Mouse (Mus musculus) G1E (cell line): Measurements from ENCODE around the gene Exd1.

Experiments used
- CTCF ChIP-seq: IDR thresholded peaks from 2 replicates; pipeline ENCODE4 v1.5.1; 2012; ENCODE audit warnings: low read depth, low read length, inconsistent platforms, mixed read lengths
- GATA1 ChIP-seq: IDR thresholded peaks from 2 replicates; pipeline ENCODE4 v1.6.1; 2012; ENCODE audit warnings: borderline replicate concordance, low read length, inconsistent platforms, mixed read lengths
- GATA2 ChIP-seq: IDR thresholded peaks from 2 replicates; pipeline ENCODE4 v1.6.1; 2012; ENCODE audit warnings: low read depth, low read length, inconsistent platforms, borderline replicate concordance
- POLR2AphosphoS5 ChIP-seq: IDR thresholded peaks from 2 replicates; pipeline ENCODE4 v1.6.1; 2012; ENCODE audit warnings: low read depth, low read length, inconsistent platforms; ENCODE audit not compliant: insufficient replicate concordance
- TAL1 ChIP-seq: conservative IDR thresholded peaks from 2 replicates; pipeline ENCODE4 v1.6.1; 2012; ENCODE audit warnings: low read depth, low read length, inconsistent platforms, mixed read lengths

GRCm38 (mm10) chr2:119547522-119548370, at the start of gene Exd1, which contains the start of gene Chp1:
- TF ChIP-seq POLR2AphosphoS5 (no peak), GATA1 (no peak), CTCF (no peak), TAL1 (no peak), GATA2 (no peak)
